Mouse (Mus musculus) left cerebral cortex, adult 2 months (tissue): ENCODE results near the gene Tigd3. TPM values are rescaled to one million over a fixed set of nuclear protein-coding genes. Genes with fewer than 3 reads are reported as not detected.

Experiments used
- DNase-seq, 2 experiments: peaks; one replicate each; pipeline ENCODE4 v3.0.0; 2021 to 2022; ENCODE audit warnings: low spot score in 2 of 2, mixed read lengths in 1 of 2; ENCODE audit errors: extremely low spot score in 1 of 2
- H3K27ac ChIP-seq: fragments of 200-600 bp; 2 replicates; pipeline ENCODE4 v1.8.1; 2022
- H3K4me3 ChIP-seq: fragments of 200-600 bp; 2 replicates; pipeline ENCODE4 v1.8.1; 2022
- CTCF ChIP-seq: fragments of 200-600 bp; IDR thresholded peaks from 2 replicates; pipeline ENCODE4 v1.8.1; 2022; ENCODE audit warnings: antibody characterized with exemption, mild to moderate bottlenecking, moderate library complexity
- intact Hi-C: fragments of 180-260 bp; cut with DNase I; formaldehyde crosslinking; loops from one replicate; pipeline ENCODE4 v1.15.1; 2025
- total RNA-seq, 2 experiments: library from RNA; stranded (reverse); gene quantifications; 2 replicates each; pipeline ENCODE4 v1.2.3; 2021

Gene Tigd3
- total RNA-seq, 2 experiments from 2014 or later: 4.3 to 4.7 TPM

DNA sequence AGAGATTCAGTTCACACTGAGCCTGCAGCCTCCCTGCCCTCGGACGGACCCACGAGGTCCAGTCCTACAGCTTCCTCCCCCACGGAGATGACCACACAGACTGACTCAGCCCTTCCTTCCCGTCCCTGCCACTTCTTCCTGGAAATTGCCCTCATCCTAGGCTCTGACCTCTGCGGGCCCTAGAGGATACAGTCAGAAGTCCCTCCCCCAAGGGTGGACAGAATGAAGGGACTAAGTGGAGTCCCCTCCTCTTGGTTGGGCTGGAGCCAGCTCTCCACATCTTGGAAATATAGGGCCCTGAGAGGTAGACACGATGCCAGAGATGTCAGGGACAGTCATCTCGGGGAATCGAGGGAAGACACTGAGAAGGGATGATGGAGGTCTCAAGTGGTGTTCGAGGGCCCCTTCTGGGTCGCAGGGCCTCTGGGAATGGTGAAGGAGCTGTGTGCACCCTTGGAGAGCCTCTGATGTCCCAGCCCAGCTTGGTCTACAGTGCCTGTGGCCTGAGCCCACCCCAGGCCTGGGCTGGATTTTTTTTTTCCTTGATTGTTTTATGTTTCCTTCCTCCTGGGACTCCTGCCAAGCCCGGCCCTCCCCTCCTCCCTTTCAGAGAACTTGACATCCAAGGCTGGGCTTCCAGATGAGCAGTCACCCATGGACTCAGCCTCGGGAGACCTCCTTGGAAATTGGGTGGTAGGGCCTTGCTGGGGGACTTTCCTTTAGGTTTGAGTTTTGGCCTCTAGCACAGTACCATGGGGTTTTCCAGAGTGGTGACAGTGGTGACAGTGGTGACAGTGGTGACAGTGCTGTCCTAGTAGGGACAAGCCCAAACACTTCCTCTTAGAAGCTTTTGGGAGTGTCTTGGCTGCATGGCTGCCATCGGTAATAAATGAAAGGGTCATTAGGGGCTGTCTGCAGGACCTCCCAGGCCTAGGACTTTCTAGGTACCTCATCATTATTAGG lies 36.0 kb upstream of the Tigd3 start:
- Histone ChIP-seq H3K27ac (no peak overlapping the region), H3K4me3 (no peak overlapping the region)
- intact Hi-C loops: no loop called here
- no peak for DNase-seq
- TF ChIP-seq CTCF: no peak

DNA sequence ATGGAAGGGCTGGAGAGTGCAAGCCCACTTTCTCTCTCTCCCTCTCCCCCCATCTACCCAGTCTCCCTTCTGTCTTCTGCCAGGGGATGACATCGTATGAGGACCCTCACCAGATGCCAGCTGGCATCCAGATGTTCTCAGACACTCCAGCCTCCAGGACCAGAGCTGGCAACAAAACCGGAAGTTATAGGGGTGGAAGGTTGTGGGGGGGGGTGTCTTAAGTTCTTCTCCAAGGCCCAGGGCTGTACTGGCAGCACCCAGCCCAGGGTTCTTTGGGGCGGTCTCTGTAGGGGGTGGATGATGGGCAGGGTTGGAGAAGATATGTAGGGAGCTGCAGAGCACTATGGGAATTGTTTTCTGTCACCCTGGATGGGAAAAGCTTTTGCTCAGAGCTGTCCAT lies 34.6 kb upstream of the Tigd3 start:
- TF ChIP-seq CTCF: no peak
- no peak for DNase-seq
- Histone ChIP-seq H3K4me3 (no peak overlapping the region), H3K27ac (no peak overlapping the region)
- intact Hi-C loops: no loop called here

DNA sequence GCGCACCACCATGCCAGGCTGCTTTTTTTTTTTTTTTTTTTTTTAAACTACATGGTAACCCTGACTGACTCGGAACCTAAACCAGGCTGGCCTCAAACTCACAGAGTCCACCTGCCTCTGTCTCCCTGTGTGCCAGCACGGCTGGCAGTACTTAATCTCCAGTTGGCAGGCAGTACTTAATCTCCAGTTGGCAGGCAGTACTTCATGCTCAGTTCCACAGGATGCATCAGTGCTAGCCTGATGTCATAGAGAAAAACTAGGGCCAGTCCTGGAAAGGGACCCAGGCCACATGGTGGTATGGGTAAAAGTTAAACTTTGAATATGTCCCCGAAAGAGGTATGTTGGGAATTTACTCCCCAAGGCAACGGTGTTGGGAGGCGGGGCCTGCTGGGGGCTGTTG lies 34.2 kb upstream of the Tigd3 start:
- intact Hi-C loops: no loop called here
- Histone ChIP-seq H3K4me3 (no peak overlapping the region), H3K27ac (no peak overlapping the region)
- DNase-seq: no peak
- TF ChIP-seq CTCF: no peak

DNA sequence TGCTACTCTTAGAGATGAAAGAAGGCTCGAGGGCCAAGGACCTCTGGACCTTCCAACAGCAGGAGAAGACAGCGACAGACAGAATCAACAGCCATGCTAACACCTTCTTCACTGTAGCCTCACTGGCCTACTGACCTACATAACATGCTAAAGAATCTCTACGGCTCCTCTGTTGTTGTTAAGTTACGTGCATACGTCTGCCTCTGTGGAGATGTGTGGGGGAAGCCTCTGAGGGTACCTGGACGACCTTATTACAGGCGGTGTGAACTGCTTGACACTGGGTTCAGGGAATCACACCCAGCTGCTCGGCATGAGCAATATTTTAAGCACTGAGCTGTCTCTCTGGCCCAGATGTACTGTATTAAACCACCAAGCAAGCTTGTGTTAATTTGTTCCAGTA lies 33.6 kb upstream of the Tigd3 start:
- no peak overlapping the region for H3K4me3 ChIP-seq
- no peak overlapping the region for H3K27ac ChIP-seq
- TF ChIP-seq CTCF: no peak

GRCm38 (mm10) chr19:5927026-5927425 lies 33.1 kb upstream of the Tigd3 start:
- intact Hi-C loops: no loop called here
- Histone ChIP-seq H3K4me3 (no peak overlapping the region), H3K27ac (no peak overlapping the region)
- no peak for DNase-seq
- no peak for TF ChIP-seq CTCF

More for the DNA sequence above, 33.6 kb upstream of the Tigd3 start:
- intact Hi-C loops: no loop called here
- no peak for DNase-seq

- peak overlapping the region; percentile 57; the same call in 1 of the 2 replicates for H3K27ac ChIP-seq
- TF ChIP-seq CTCF: no peak
- intact Hi-C loops: loop anchor here (2.0 kb wide), 1 partner anchor 89 kb away; the partner anchor contains the start of gene Capn1
- H3K4me3 ChIP-seq: peak overlapping the region; percentile 84
- no peak for DNase-seq
These were observed 31.4 kb upstream of the Tigd3 start for GRCm38 (mm10) chr19:5925311-5925855.

DNA sequence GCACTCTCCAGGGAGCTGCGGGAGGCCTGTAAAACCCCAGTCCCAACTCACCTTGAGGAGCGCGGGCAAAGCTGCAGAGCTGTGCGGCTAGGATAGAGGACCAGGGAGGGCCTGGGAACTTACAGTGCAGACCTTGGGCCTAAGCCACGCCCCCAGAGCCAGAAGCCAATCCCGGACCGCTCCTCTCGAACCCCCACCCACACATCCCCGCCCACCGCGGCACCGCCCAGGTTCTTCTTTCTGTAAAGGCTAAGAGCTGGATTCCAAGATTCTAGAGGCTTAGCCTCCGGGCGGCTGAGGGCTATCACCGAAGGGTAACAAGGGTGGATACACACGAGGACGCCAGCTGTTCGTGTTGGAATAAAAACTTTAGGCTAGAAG lies 30.8 kb upstream of the Tigd3 start, which contains the start of gene Cdc42ep2:
Gene Cdc42ep2 (minus strand): TSS at position 104 of the 381 bp plus-strand sequence.
- intact Hi-C loops: loop anchor here (1.0 to 2.0 kb wide), 2 partner anchors 32 to 90 kb away; partner anchors contain the start of gene Capn1
- DNase-seq: peak; percentile 90 to 91
- peak within 1 kb of the TSS; percentile 84 for H3K4me3 ChIP-seq
- no peak for TF ChIP-seq CTCF
- H3K27ac ChIP-seq: peak within 1 kb of the TSS; percentile 73

- peak; percentile 85 for TF ChIP-seq CTCF
- H3K27ac ChIP-seq: peak overlapping the region; percentile 73
- intact Hi-C loops: loop anchor here (1.0 to 2.0 kb wide), 2 partner anchors 32 to 91 kb away; partner anchors contain the start of gene Capn1
- peak overlapping the region; percentile 84 for H3K4me3 ChIP-seq
- DNase-seq: peak; percentile 84 to 88
These were observed 30.2 kb upstream of the Tigd3 start for GRCm38 (mm10) chr19:5923990-5924712.

GRCm38 (mm10) chr19:5922963-5923362 lies 29.0 kb upstream of the Tigd3 start:
- no peak for DNase-seq
- intact Hi-C loops: no loop called here
- H3K27ac ChIP-seq: no peak overlapping the region
- no peak overlapping the region for H3K4me3 ChIP-seq
- no peak for TF ChIP-seq CTCF

DNA sequence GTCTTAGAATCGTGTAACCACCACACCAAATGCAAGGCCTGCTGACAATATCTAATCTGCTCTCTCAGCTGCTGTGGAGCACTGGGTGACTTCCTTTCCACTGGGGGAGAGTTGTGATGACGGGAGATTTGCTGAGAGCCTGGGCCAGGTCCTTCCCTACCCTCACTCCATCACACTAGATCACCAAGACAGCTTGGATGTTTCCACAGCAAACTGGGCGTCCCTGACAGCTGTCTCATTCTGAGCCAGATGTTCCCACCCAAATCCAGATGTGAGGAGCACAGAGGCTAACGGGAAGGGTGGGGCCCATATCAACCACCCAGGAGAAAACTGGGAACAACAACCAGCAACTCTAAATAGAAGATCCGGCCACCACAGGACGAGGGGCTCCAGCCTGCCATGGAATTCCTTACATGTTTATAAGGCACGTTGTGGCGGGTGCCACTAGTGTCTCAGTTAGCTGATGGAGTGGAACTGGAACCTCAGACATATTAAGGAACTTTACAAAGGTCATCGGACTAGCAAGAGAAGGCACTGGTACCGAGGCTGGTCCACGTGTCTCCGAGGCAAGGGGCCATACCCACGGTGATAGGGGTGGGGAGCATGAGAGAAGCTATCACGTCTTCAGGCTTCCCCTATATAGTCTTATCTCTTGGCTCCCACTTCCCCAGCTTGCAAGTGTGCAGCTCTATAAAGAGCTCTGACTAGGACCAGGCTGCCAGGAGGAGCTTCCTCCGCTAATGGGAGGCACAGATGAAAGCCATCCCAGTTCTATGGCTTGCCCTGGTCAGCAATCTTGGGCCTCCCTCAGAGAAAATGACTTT lies 28.4 kb upstream of the Tigd3 start:
- intact Hi-C loops: no loop called here
- H3K4me3 ChIP-seq: no peak overlapping the region
- DNase-seq: no peak
- H3K27ac ChIP-seq: no peak overlapping the region
- TF ChIP-seq CTCF: no peak

- Histone ChIP-seq H3K4me3 (no peak overlapping the region), H3K27ac (no peak overlapping the region)
- no peak for TF ChIP-seq CTCF
- no peak for DNase-seq
- intact Hi-C loops: no loop called here
These were observed 27.8 kb upstream of the Tigd3 start for GRCm38 (mm10) chr19:5921715-5922114.
